Mouse (Mus musculus) intestine, postnatal 0 days (tissue): Measurements from ENCODE around the gene Nceh1. TPM values are rescaled to one million over a fixed set of nuclear protein-coding genes. Genes with fewer than 3 reads are reported as not detected.

ENCODE experiments used
- ATAC-seq: fragments of 200-750 bp; cut with Nextera tagmentation; 2 replicates; pipeline ENCODE4 v1.8.0; 2017; ENCODE audit warnings: mild to moderate bottlenecking, moderate TSS enrichment, moderate library complexity
- H3K27ac ChIP-seq: fragments of 300-500 bp; sonication (generic); 2 replicates; pipeline ENCODE4 v1.5.1; 2014; ENCODE audit warnings: mild to moderate bottlenecking, low read depth, low read length, moderate library complexity
- H3K27me3 ChIP-seq: fragments of 300-500 bp; sonication (generic); replicated peaks from 2 replicates; pipeline ENCODE4 v1.6.1; 2014; ENCODE audit warnings: low read length, mixed read lengths; ENCODE audit not compliant: control insufficient read depth, insufficient read depth
- H3K36me3 ChIP-seq: fragments of 300-500 bp; sonication (generic); 2 replicates; pipeline ENCODE4 v1.6.1; 2014; ENCODE audit warnings: mild to moderate bottlenecking, moderate library complexity; ENCODE audit not compliant: control insufficient read depth, insufficient read depth
- H3K4me1 ChIP-seq: fragments of 300-500 bp; sonication (generic); replicated peaks from 2 replicates; pipeline ENCODE4 v1.6.1; 2014; ENCODE audit warnings: antibody characterized with exemption, low read length, mixed read lengths; ENCODE audit not compliant: control insufficient read depth, insufficient read depth
- H3K4me2 ChIP-seq: fragments of 300-500 bp; sonication (generic); replicated peaks from 2 replicates; pipeline ENCODE4 v1.6.1; 2014; ENCODE audit warnings: low read depth, mild to moderate bottlenecking, moderate library complexity
- H3K4me3 ChIP-seq: fragments of 300-500 bp; sonication (generic); 2 replicates; pipeline ENCODE4 v1.5.1; 2014; ENCODE audit warnings: low read depth, low read length
- H3K9ac ChIP-seq: fragments of 300-500 bp; sonication (generic); 2 replicates; pipeline ENCODE4 v1.6.1; 2014; ENCODE audit warnings: mild to moderate bottlenecking, low read depth, low read length
- H3K9me3 ChIP-seq: fragments of 300-500 bp; sonication (generic); 2 replicates; pipeline ENCODE4 v1.6.1; 2016; ENCODE audit warnings: mixed run types; ENCODE audit not compliant: control insufficient read depth
- CTCF ChIP-seq: sonication (generic); IDR thresholded peaks from 2 replicates; pipeline ENCODE4 v1.5.1; 2016; ENCODE audit warnings: low read depth, mild to moderate bottlenecking, control low read depth, antibody characterized with exemption, moderate library complexity
- WGBS: fragments of 180-500 bp; shearing (Covaris S2); extraction: QIAGEN DNeasy Blood & Tissue Kit; methylation state at CpG from one replicate; pipeline ENCODE4 v1.1.7; 2014; 5-methylcytosine and 5-hydroxymethylcytosine counted together
- polyA plus RNA-seq: library from polyadenylated mRNA; unstranded; fragments of >200 nt; fragmentation: Nextera tagmentation; extraction: Ambion mirVana; gene quantifications from 2 replicates; pipeline ENCODE4 v1.2.1, GENCODE M21; 2015

Nceh1 gene
- polyA plus RNA-seq, 1 experiment from 2014 or later = 15.0 TPM

- Histone ChIP-seq H3K36me3 (no peaks in the 10 kb centered on the region), H3K27ac (no peak overlapping the region), H3K4me2 (no peak overlapping the region), H3K9me3 (no peaks in the 10 kb centered on the region), H3K9ac (no peak overlapping the region), H3K4me1 (no peaks in the 10 kb centered on the region), H3K4me3 (no peak overlapping the region), H3K27me3 (no peaks in the 10 kb centered on the region)
- WGBS = 67% methylated on average over 4 of the region's 4 CpGs
- ATAC-seq = no peak
- no peak for TF ChIP-seq CTCF
Observed at GRCm38 (mm10) chr3:27233361-27233760, 50.6 kb downstream of the Nceh1 start.

GRCm38 (mm10) chr3:27233841-27234240 is 51.1 kb downstream of the Nceh1 start:
- 63% methylated on average over 6 of the region's 6 CpGs for WGBS
- Histone ChIP-seq H3K9me3 (no peaks in the 10 kb centered on the region), H3K27me3 (no peaks in the 10 kb centered on the region), H3K36me3 (no peaks in the 10 kb centered on the region), H3K9ac (no peak overlapping the region), H3K4me1 (no peaks in the 10 kb centered on the region), H3K4me3 (no peak overlapping the region), H3K27ac (peak overlapping the region; percentile 15; the same call in 1 of the 2 replicates), H3K4me2 (no peak overlapping the region)
- ATAC-seq = no peak
- TF ChIP-seq CTCF = no peak

GRCm38 (mm10) chr3:27234976-27235375 is 52.2 kb downstream of the Nceh1 start:
- no peak overlapping the region for H3K9ac ChIP-seq
- no peaks in the 10 kb centered on the region for H3K9me3 ChIP-seq
- 44% methylated on average over 1 of the region's 1 CpGs for WGBS
- no peaks in the 10 kb centered on the region for H3K4me1 ChIP-seq
- no peaks in the 10 kb centered on the region for H3K36me3 ChIP-seq
- no peak for ATAC-seq
- no peak overlapping the region for H3K4me2 ChIP-seq
- H3K4me3 ChIP-seq = no peak overlapping the region
- no peak for TF ChIP-seq CTCF
- no peak overlapping the region for H3K27ac ChIP-seq
- no peaks in the 10 kb centered on the region for H3K27me3 ChIP-seq

- no peak overlapping the region for H3K9ac ChIP-seq
- ATAC-seq = peak; percentile 58; the same call in 1 of the 2 replicates
- H3K4me2 ChIP-seq = no peak overlapping the region
- WGBS = 12% methylated on average over 2 of the region's 2 CpGs
- H3K36me3 ChIP-seq = peaks cover 8% of the 10 kb centered on the region
- no peak overlapping the region for H3K27ac ChIP-seq
- H3K4me3 ChIP-seq = no peak overlapping the region
- H3K9me3 ChIP-seq = no peaks in the 10 kb centered on the region
- no peaks in the 10 kb centered on the region for H3K27me3 ChIP-seq
- TF ChIP-seq CTCF = peak; percentile 84
- no peaks in the 10 kb centered on the region for H3K4me1 ChIP-seq
Observed at GRCm38 (mm10) chr3:27237226-27237625, 54.5 kb downstream of the Nceh1 start.

- H3K9me3 ChIP-seq = no peaks in the 10 kb centered on the region
- H3K4me1 ChIP-seq = no peaks in the 10 kb centered on the region
- no peak overlapping the region for H3K4me3 ChIP-seq
- 57% methylated on average over 5 of the region's 5 CpGs for WGBS
- H3K36me3 ChIP-seq = peaks cover 8% of the 10 kb centered on the region
- H3K9ac ChIP-seq = no peak overlapping the region
- no peak for ATAC-seq
- no peak for TF ChIP-seq CTCF
- H3K4me2 ChIP-seq = no peak overlapping the region
- no peak overlapping the region for H3K27ac ChIP-seq
- no peaks in the 10 kb centered on the region for H3K27me3 ChIP-seq
Observed at GRCm38 (mm10) chr3:27238563-27238962, 55.8 kb downstream of the Nceh1 start.

- TF ChIP-seq CTCF = no peak
- H3K9ac ChIP-seq = no peak overlapping the region
- peaks cover 8% of the 10 kb centered on the region for H3K36me3 ChIP-seq
- H3K27ac ChIP-seq = no peak overlapping the region
- ATAC-seq = no peak
- H3K27me3 ChIP-seq = no peaks in the 10 kb centered on the region
- no peaks in the 10 kb centered on the region for H3K9me3 ChIP-seq
- WGBS = 90% methylated on average over 16 of the region's 16 CpGs
- H3K4me3 ChIP-seq = no peak overlapping the region
- H3K4me2 ChIP-seq = no peak overlapping the region
- H3K4me1 ChIP-seq = no peaks in the 10 kb centered on the region
Observed at GRCm38 (mm10) chr3:27239568-27239967, 56.8 kb downstream of the Nceh1 start.

- H3K27ac ChIP-seq = no peak overlapping the region
- no peak for ATAC-seq
- no peak for TF ChIP-seq CTCF
- H3K36me3 ChIP-seq = peaks cover 8% of the 10 kb centered on the region
- no peaks in the 10 kb centered on the region for H3K4me1 ChIP-seq
- 92% methylated on average over 9 of the region's 9 CpGs for WGBS
- H3K4me2 ChIP-seq = no peak overlapping the region
- H3K4me3 ChIP-seq = no peak overlapping the region
- H3K27me3 ChIP-seq = no peaks in the 10 kb centered on the region
- no peak overlapping the region for H3K9ac ChIP-seq
- no peaks in the 10 kb centered on the region for H3K9me3 ChIP-seq
Observed at GRCm38 (mm10) chr3:27241864-27242263, 59.1 kb downstream of the Nceh1 start.
